Mouse (Mus musculus): Measurements from ENCODE around the gene Zdhhc17.

The Zdhhc17 gene

GRCm38 (mm10) chr10:111009641-111010479 lies at the start of gene Zdhhc17:
TSS of gene Zdhhc17 (minus strand) at chr10:111010140.
- DNase-seq = peak; percentile 89

- DNase-seq = no peak
Measured at GRCm38 (mm10) chr10:111055770-111056169, 45.8 kb upstream of the Zdhhc17 start.

DNA sequence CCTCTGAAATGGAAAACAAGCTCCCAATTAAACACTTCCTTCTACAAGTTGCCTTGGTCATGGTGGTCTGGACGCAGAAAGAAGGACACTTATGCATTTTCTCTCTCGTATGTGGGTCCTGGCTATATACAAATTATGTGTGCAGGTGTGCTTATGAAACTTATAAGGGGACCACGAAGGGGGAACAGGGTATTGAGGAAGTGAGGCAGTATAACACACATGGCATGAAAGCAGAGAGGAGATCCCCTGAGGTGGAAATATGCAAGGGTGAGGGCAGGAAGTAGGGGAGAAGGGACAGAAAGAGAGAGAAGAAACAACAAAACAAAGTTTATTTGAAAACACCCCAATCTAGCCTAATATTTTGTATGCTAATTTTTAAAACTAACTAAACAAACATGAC lies 41.7 kb upstream of the Zdhhc17 start:
- no peak for DNase-seq

DNA sequence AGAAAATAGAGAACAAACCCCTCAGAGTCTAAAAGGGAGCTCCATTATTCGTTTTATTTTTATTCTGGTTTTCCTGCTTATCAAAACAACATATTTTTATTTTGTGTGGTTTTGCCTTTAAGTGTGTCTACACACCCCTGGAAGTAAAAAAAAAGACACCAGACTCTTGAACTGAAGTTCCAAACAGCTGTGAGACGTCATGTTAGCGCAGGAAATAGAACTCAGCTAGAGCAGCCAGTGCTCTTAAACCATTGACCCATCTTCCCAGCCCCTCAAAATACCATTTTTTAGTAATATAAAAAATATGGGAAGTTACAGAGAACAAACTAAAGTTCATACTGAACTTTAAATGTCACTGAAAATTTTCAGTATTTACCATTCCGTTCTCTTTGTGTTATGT lies 40.6 kb upstream of the Zdhhc17 start:
- DNase-seq = no peak

- DNase-seq = no peak
Measured at GRCm38 (mm10) chr10:111050061-111050460, 40.1 kb upstream of the Zdhhc17 start.

DNA sequence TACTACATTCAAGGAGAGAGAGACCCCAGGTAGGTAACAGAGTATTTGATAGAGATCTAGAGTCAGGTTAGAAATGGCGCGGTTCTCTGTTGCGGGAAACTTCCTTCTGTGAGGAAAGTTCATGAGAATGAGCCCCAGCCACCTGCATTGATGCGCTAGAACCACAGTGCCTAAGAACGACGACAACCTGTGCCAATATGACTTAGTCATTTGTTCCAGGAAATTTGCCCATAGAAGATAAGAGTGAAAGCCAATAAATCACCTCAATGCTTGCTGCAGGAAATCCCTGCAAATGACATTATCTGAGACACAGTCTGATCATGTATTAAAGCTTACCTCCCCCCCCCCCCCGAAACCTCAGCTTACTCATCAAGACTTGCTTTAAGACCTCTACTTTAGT lies 38.0 kb upstream of the Zdhhc17 start:
- DNase-seq = no peak

GRCm38 (mm10) chr10:111040078-111040656 lies 30.2 kb upstream of the Zdhhc17 start:
- no peak for DNase-seq

DNA sequence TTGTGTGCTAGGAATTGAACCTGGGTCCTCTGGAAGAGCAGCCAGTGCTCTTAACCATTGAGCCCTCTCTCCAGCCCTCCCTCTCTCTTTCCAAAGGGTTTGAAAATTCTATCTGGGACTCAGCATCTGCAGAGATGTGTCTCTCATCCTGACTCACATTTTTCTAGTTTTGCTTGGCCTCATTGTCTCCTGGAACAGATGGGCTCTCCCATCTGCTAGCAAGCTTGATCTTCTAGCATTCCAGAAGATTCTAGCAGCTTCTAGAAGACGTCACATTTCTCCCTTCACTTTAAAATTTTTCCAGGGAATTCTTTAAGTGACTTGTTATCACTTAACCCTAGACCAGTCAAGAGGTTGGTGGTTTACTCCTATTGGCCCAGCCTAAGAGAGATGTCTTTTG lies 26.9 kb upstream of the Zdhhc17 start:
- DNase-seq = no peak

DNA sequence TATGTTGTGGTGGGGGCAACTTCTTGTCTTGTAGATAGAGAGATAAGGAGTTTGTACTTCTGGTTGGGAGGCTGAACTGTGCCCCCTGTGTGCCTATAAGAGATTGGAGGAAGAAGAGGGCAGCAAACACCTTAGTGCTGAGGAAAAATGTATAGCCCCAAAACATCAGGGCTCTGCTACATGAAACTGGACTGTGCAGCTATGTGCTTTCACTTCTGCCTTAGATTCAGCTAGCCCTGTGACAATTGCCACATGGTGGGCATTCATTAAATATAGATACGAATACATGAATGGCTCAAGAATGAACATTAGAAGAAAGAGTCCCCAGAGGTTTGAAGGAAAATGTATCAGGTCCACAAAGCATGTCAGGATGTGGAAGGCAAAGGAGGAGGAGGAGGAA lies 25.2 kb upstream of the Zdhhc17 start:
- no peak for DNase-seq

- peak; percentile 33 for DNase-seq
Measured at GRCm38 (mm10) chr10:111031511-111032365, 21.8 kb upstream of the Zdhhc17 start.

- no peak for DNase-seq
Measured at GRCm38 (mm10) chr10:111030845-111031244, 20.9 kb upstream of the Zdhhc17 start.

DNA sequence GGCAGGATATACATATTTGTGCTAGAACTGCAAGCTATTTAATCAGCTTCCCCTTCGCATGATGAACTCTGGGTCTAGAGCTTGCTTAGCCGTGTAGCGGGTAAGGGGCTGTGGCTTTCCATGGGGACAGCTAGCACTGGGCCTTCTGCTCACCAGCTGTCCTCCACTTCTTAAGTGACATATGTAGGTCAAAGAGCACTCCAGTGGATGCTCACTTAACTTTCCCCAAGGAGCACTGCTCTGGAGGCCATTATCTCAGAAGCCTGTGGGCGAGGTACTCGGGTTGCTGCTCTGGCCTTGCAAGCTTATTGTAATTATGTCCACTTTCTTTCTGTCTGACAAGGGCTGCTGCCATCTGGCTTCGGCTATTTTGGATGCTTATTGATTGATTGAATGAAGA lies 16.2 kb upstream of the Zdhhc17 start:
- DNase-seq = no peak

GRCm38 (mm10) chr10:111024746-111025145 lies 14.8 kb upstream of the Zdhhc17 start:
- no peak for DNase-seq

- no peak for DNase-seq
Measured at GRCm38 (mm10) chr10:111014476-111014875, 4.5 kb upstream of the Zdhhc17 start.

GRCm38 (mm10) chr10:111013265-111013664 lies 3.3 kb upstream of the Zdhhc17 start:
- no peak for DNase-seq

GRCm38 (mm10) chr10:111012496-111013038 lies 2.6 kb upstream of the Zdhhc17 start:
- no peak for DNase-seq

- no peak for DNase-seq
Measured at GRCm38 (mm10) chr10:111011226-111011765, 1.4 kb upstream of the Zdhhc17 start.

- peak; percentile 58 for DNase-seq
Measured at GRCm38 (mm10) chr10:111010480-111011225, 713 bp upstream of the Zdhhc17 start.

GRCm38 (mm10) chr10:111009113-111009640 lies 763 bp downstream of the Zdhhc17 start:
- no peak for DNase-seq

GRCm38 (mm10) chr10:111007687-111008086 lies 2.3 kb downstream of the Zdhhc17 start:
- DNase-seq = no peak

- peak; percentile 29 for DNase-seq
Measured at GRCm38 (mm10) chr10:111005611-111006488, 4.1 kb downstream of the Zdhhc17 start.

All from cerebellum, adult 8-10 months (tissue).